10 mouse cellular contexts compared by ENCODE assay signal in genomic region chr8:77695486-77696058, GRCm38 (mm10). TPM values are rescaled to one million over a fixed set of nuclear protein-coding genes. Genes with fewer than 3 reads are reported as not detected.
DNase-seq lines count a peak whose midpoint lies in the region; ATAC-seq and TF ChIP-seq lines count a peak whose summit lies in the region.
"Had no signal": no experiment of that assay in that cellular context is flagged by ENCODE, and none has a peak within 500 bp of the region (broad histone marks: within the 10 kb centered on the region; RNA-seq: fewer than 3 reads in every experiment).

No protein-coding gene starts in this region.

- no peak for TF ChIP-seq CTCF in intestine, postnatal 0 days (IDR thresholded peaks at IDR 0.05; ENCODE audit: low read depth)
- TF ChIP-seq CTCF in bone marrow, adult 2 months (IDR thresholded peaks at IDR 0.05; ENCODE audit: control insufficient read depth, insufficient read depth, low read length), result no peak

- H3K9ac ChIP-seq in intestine, embryonic 14.5 days (ENCODE audit: low read length), result no peak overlapping the region
- H3K9ac ChIP-seq in intestine, postnatal 0 days (ENCODE audit: low read depth, low read length), result no peak overlapping the region
- no peak overlapping the region for H3K9ac ChIP-seq in lung, embryonic 16.5 days (ENCODE audit: low read length)
- H3K9ac ChIP-seq in forebrain, embryonic 15.5 days (replicated peaks), result no peak overlapping the region
- H3K9ac ChIP-seq: embryonic facial prominence, embryonic 15.5 days; neural tube, embryonic 13.5 days had no signal

- H3K4me2 ChIP-seq in intestine, embryonic 14.5 days (ENCODE audit: low read length), result no peak overlapping the region
- no peak overlapping the region for H3K4me2 ChIP-seq in intestine, postnatal 0 days (replicated peaks; ENCODE audit: low read depth)
- no peak overlapping the region for H3K4me2 ChIP-seq in lung, embryonic 16.5 days (ENCODE audit: low read depth, low read length)
- H3K4me2 ChIP-seq in forebrain, embryonic 15.5 days (replicated peaks), result no peak overlapping the region
- H3K4me2 ChIP-seq: embryonic facial prominence, embryonic 15.5 days; neural tube, embryonic 13.5 days had no signal

- no peaks in the 10 kb centered on the region for H3K27me3 ChIP-seq in intestine, embryonic 14.5 days (replicated peaks; ENCODE audit: control insufficient read depth, insufficient read depth, low read length)
- no peaks in the 10 kb centered on the region for H3K27me3 ChIP-seq in intestine, postnatal 0 days (replicated peaks; ENCODE audit: control insufficient read depth, insufficient read depth, low read length)
- no peaks in the 10 kb centered on the region for H3K27me3 ChIP-seq in lung, embryonic 16.5 days (ENCODE audit: control insufficient read depth, insufficient read depth, low read depth, low read length)
- no peaks in the 10 kb centered on the region for H3K27me3 ChIP-seq in forebrain, embryonic 15.5 days
- H3K27me3 ChIP-seq: embryonic facial prominence, embryonic 15.5 days; neural tube, embryonic 13.5 days had no signal

- H3K9me3 ChIP-seq in intestine, embryonic 14.5 days (ENCODE audit: control insufficient read depth, low read length), result no peaks in the 10 kb centered on the region
- H3K9me3 ChIP-seq in intestine, postnatal 0 days (ENCODE audit: control insufficient read depth), result no peaks in the 10 kb centered on the region
- no peaks in the 10 kb centered on the region for H3K9me3 ChIP-seq in lung, embryonic 16.5 days (ENCODE audit: control insufficient read depth, low read length)
- H3K9me3 ChIP-seq in forebrain, embryonic 15.5 days, result no peaks in the 10 kb centered on the region
- H3K9me3 ChIP-seq: embryonic facial prominence, embryonic 15.5 days; neural tube, embryonic 13.5 days had no signal

- H3K4me3 ChIP-seq in intestine, embryonic 14.5 days (ENCODE audit: low read depth, low read length), result no peak overlapping the region
- H3K4me3 ChIP-seq in intestine, postnatal 0 days (ENCODE audit: low read depth, low read length), result no peak overlapping the region
- H3K4me3 ChIP-seq in bone marrow, adult 2 months (replicated peaks; ENCODE audit: control insufficient read depth, low read depth, low read length), result no peak overlapping the region
- H3K4me3 ChIP-seq in lung, embryonic 16.5 days (ENCODE audit: low read length), result no peak overlapping the region
- no peak overlapping the region for H3K4me3 ChIP-seq in forebrain, embryonic 15.5 days
- H3K4me3 ChIP-seq: embryonic facial prominence, embryonic 15.5 days; neural tube, embryonic 13.5 days had no signal

- peak overlapping the region; percentile 65; the same call in 1 of the 2 replicates for H3K27ac ChIP-seq in intestine, embryonic 14.5 days (ENCODE audit: low read depth)
- no peak overlapping the region for H3K27ac ChIP-seq in intestine, postnatal 0 days (ENCODE audit: low read depth, low read length)
- H3K27ac ChIP-seq in bone marrow, adult 2 months (ENCODE audit: control insufficient read depth, insufficient read depth, low read depth, low read length, poor library complexity), result peak overlapping the region; percentile 78
- peak overlapping the region; percentile 67 for H3K27ac ChIP-seq in lung, embryonic 16.5 days (ENCODE audit: low read length)
- no peak overlapping the region for H3K27ac ChIP-seq in forebrain, embryonic 15.5 days (replicated peaks)
- H3K27ac ChIP-seq: embryonic facial prominence, embryonic 15.5 days; neural tube, embryonic 13.5 days had no signal

- 19% methylated on average over 5 of the region's 5 CpGs for WGBS in intestine, embryonic 14.5 days
- 50% methylated on average over 5 of the region's 5 CpGs for WGBS in intestine, postnatal 0 days
- 37% methylated on average over 5 of the region's 5 CpGs for WGBS in bone marrow, adult 2 months
- WGBS in lung, embryonic 16.5 days, result 30% methylated on average over 5 of the region's 5 CpGs
- 33% methylated on average over 5 of the region's 5 CpGs for WGBS in forebrain, embryonic 15.5 days

- peaks cover 18% of the 10 kb centered on the region for H3K4me1 ChIP-seq in intestine, embryonic 14.5 days (replicated peaks; ENCODE audit: control insufficient read depth, insufficient read depth, low read length)
- H3K4me1 ChIP-seq in intestine, postnatal 0 days (replicated peaks; ENCODE audit: control insufficient read depth, insufficient read depth, low read length), result no peaks in the 10 kb centered on the region
- H3K4me1 ChIP-seq in bone marrow, adult 2 months (ENCODE audit: control insufficient read depth, insufficient read depth, low read length), result peaks cover 3% of the 10 kb centered on the region; the same call in 1 of the 2 replicates
- peaks cover 13% of the 10 kb centered on the region for H3K4me1 ChIP-seq in lung, embryonic 16.5 days (replicated peaks; ENCODE audit: control insufficient read depth, insufficient read depth, low read length)
- no peaks in the 10 kb centered on the region for H3K4me1 ChIP-seq in forebrain, embryonic 15.5 days

- no peaks in the 10 kb centered on the region for H3K36me3 ChIP-seq in intestine, embryonic 14.5 days (ENCODE audit: control insufficient read depth, insufficient read depth, low read length)
- no peaks in the 10 kb centered on the region for H3K36me3 ChIP-seq in intestine, postnatal 0 days (ENCODE audit: control insufficient read depth, insufficient read depth)
- H3K36me3 ChIP-seq in lung, embryonic 16.5 days (ENCODE audit: control insufficient read depth, insufficient read depth, low read length), result 0 out of 2 replicates have a peak, but pooled peaks cover 4% of the 10 kb centered on the region
- H3K36me3 ChIP-seq in forebrain, embryonic 15.5 days, result no peaks in the 10 kb centered on the region
- H3K36me3 ChIP-seq: embryonic facial prominence, embryonic 15.5 days; neural tube, embryonic 13.5 days had no signal

- no peak for DNase-seq in intestine, embryonic 14.5 days (ENCODE audit: low spot score)
- peak; percentile 10 for DNase-seq in 416B (ENCODE audit: low read depth)
- no peak for DNase-seq in layer of hippocampus, adult 9-10 months (ENCODE audit: low spot score)
- DNase-seq: kidney, postnatal 10 days had no signal

- no peak for TF ChIP-seq POLR2A in bone marrow, adult 2 months (IDR thresholded peaks at IDR 0.05; ENCODE audit: borderline replicate concordance, control insufficient read depth, low read depth, low read length)

- no peak for ATAC-seq in intestine, embryonic 14.5 days (replicated peaks; ENCODE audit: low FRiP score, low TSS enrichment, low read depth)
- ATAC-seq in intestine, postnatal 0 days, result no peak
- ATAC-seq in lung, embryonic 16.5 days (ENCODE audit: low read depth), result peak; percentile 65
- ATAC-seq in forebrain, embryonic 15.5 days (replicated peaks), result no peak

RNA-seq across cellular contexts. Expression of gene Ednra, which starts 28.7 kb away (rescaled TPM):
- 24.5 and 28.7 TPM in 2 replicates for polyA plus RNA-seq in intestine, embryonic 14.5 days (2014; fragmentation: Nextera tagmentation; extraction: Ambion mirVana)
- polyA plus RNA-seq in intestine, postnatal 0 days (2015; fragmentation: Nextera tagmentation; extraction: Ambion mirVana), result 7.9 and 8.4 TPM in 2 replicates
- 0.47 and 2.1 TPM in 2 replicates for polyA plus RNA-seq in bone marrow, adult 2 months (2011; ENCODE audit: insufficient read depth, insufficient read length, low replicate concordance, missing spikeins)
- polyA plus RNA-seq in lung, embryonic 16.5 days (2015; fragmentation: Nextera tagmentation; extraction: Ambion mirVana), result 109 and 113 TPM in 2 replicates
- 4.0 and 4.2 TPM in 2 replicates for polyA plus RNA-seq in forebrain, embryonic 15.5 days (2015; fragmentation: Nextera tagmentation; extraction: Ambion mirVana)

Comparison
In these comparisons a context has a peak if more than half of its experiments do, and no peak if none do; other contexts are left out.
1. H3K27ac ChIP-seq: peak in intestine, embryonic 14.5 days (single experiment), bone marrow, adult 2 months (single experiment) and lung, embryonic 16.5 days (single experiment); none in intestine, postnatal 0 days (single experiment) and forebrain, embryonic 15.5 days (single experiment).